Mouse (Mus musculus) granulocyte monocyte progenitor cell, adult 5-6 weeks (primary cell): ENCODE data around the gene Srarp. TPM values are rescaled to one million over a fixed set of nuclear protein-coding genes. Genes with fewer than 3 reads are reported as not detected.

Experiments
- ATAC-seq: replicated peaks from 2 replicates; pipeline ENCODE4 v1.8.0; 2016; ENCODE audit warnings: mild to moderate bottlenecking, moderate TSS enrichment, inconsistent platforms; ENCODE audit not compliant: poor library complexity, severe bottlenecking
- total RNA-seq, 2 experiments: library from RNA; stranded (forward) in 1 of 2; stranded (reverse) in 1 of 2; fragments of 200-712, 200-1000 nt in 1 of 2; fragments of >200 nt in 1 of 2; fragmentation: Nextera tagmentation in 1 of 2; gene quantifications; 2 replicates each; pipeline ENCODE4 v1.2.3; 2014 to 2017

Gene Srarp
- total RNA-seq, 2 experiments from 2014 or later = not detected

DNA sequence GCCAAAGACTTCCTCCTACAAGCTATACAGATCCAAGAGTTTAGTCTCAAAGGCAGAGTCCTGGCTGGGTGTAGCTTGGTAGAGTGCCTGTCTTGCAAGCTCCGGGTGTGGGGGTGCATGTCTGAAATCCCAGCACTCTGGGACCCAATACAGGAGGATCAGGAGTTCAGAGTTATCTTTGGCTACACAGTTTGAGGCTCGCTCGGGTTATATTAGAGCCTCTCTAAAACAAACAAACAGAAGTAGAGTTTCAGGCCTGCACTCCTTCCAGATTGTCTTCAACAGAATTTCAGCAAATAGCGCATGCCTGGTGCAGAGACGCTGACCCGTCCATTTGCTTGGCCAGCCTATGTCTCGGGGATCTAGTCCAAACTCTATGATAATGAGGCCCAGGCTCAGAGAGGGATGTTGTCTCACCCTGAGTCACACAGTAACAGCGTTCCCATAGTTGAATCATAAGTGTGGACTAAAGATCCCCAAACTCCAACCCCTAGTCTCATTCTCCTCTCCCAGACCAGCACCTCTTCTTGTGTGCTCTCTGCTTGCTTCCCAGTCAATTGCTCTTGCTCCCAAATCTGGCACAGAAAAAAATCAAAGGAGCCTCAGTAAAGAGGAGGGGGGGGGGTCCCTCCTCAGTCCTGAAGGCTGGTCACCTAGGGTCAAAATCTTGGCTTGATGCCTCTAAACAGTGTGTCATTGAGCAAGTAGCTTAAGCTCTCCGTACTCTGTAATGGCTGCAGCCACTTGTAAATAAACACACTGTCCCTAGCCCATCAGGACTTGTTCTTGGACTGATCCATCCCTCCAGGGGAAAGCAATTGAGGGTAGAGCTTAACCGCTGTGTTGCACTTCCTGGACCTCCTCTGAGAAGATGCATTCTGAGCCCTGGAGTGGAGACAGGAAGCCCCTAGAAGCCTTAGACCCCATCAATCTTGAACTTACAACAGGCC lies 8.8 kb downstream of the Srarp start:
- no peak for ATAC-seq

DNA sequence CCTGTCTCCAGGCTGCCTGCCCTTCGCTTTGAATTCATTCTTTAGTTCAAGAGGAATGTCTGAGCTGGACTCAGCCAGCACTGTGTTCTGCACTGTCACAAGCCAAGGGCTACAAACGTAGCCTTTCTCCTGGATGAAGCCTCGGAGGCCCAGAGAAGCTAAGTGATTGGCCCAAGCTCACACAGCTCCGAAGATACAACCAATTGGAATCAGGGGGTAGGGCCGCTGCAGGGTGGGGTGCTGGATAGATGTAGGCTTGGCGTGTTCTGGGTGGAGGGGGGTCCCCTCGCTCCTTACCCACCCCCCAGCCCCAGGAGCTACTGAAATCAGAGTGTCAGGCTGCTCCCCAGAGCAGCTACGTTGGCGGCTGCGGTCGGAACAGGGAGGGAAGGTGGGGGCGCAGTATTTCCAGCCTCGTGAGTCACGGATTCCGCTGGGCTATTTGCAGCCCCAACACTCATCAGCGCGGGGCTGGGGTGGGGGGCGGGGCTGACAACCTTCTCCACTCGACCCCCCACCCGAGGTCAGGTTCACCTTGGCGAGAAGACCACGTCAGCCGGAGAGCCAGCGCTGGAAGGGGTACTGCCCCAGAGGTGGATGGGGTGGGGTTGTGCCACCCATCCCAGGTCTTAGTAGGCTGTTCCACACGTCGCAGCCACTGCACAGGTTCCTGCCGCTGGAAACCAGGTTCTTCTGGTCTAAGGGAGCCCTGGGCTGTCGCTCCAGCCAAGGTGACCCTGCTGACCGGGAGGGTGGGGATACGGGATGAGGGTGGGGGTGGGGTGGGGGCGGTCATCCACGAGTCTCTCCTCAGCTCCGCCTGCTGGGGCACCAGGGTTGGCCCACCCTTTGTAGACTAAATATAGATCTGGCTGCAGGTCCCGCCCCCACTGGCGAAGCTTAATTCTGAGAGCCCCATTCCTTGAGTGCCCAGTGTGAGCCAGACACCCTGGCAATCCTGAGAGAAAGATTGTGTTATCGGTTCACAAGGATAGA lies 10.1 kb downstream of the Srarp start:
- ATAC-seq = peak; percentile 69

DNA sequence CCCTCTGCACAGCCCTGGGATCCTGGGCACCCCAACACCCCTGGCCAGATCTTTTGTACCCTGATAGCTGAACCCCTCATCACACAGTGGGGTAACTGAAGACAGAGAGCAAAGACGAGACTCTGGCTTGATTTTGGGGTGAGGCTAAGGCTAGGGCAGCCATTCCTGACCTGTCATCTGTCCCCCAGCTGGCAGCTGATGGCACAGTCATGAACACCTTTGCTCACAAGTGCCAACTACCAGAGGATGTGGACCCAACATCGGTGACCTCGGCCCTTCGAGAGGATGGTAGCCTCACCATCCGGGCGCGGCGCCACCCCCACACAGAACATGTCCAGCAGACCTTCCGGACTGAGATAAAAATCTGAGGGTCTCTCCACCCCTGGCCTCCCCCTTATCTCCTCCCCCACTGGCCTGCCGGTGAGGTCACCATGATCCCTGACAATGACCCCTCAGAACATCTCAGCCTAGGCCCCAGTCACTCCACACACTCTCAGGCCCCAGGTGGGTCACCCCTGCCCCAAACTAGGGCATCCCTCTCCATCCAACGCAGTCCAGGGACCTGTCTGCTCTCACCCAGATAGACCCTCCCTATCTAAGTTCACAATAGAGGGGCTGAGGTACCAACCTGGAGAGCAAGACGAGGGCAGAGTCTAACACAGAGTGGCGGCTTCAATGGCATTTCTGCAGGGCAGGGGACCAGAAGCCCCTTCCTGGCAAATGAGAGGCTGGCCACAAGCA lies 12.0 kb downstream of the Srarp start:
- no peak for ATAC-seq

DNA sequence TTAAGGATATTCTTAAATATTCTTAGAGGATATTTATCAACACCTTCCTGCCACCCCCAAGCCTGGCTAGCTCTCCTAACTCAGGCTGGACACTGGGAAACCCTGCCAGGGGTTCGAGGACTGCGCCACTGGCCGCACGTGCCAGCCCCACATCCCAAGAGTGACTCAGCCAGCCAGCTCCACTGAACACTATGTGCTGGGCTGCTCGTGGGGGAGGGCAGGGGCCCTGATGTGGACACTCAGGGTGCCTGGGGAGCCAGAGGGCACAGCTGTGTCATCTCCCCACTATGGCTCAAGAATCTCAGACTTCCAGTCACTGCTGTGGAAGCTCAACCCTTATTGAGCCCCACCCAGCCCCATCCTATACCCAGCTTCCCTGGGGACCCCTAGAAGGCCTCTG lies 12.6 kb downstream of the Srarp start:
- ATAC-seq = no peak

DNA sequence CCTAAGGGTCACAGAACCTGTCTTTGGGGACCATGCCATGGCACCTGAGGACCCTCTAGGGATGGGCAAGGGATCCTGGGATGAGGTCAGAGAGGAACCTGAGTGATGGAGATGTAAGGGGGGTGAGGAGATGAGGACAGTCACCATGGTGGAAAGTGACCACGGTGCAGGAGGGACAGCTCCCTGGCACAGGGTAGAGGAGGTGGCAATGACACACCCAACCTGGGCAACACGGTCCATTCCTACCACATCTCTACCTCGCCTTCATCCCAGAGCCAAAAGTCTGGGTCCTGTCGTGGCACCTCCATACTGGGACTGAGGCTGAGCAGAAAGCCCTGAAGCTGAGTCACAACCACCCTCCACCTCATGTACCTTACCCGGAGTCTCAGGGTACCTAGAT lies 13.1 kb downstream of the Srarp start:
- no peak for ATAC-seq

DNA sequence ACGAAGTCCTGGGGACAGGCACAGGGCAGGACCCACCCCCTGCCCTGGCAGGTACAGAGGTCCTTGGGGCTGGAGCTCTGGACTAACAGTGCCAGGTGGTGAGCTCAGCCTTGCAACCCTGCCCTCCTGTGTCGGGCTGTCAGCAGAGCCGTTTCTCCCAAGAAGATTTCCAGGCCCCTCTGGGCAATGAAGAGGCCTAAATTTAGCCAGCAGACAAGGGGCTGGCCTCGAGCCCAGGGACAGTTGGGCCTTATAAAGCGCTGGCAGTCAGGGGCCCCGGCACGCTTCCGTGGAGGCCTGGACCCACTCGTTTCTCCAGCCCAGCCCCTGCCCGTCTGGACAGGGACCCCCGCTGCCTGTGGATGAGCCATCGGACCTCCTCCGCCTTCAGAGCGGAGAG lies 14.5 kb downstream of the Srarp start:
- no peak for ATAC-seq

DNA sequence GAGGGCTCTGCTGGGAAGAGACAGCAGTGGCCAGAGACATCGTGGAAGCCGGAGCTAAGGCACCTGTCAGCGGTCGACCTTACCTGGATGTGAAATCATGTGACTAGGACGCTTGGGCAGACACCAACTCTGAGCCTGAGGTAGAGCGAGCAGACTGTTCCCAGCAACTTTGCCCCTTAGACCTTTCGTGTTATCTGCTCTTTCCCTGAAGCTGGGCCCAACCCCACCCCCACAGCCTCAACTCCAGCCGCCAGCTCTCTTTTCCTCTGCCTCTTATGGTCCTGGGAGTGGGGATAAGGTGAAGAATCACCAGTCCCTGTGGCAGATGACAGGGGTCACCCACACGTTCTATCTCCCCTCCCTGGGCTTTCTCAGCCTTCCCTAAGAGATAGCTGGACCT lies 15.0 kb downstream of the Srarp start:
- no peak for ATAC-seq

DNA sequence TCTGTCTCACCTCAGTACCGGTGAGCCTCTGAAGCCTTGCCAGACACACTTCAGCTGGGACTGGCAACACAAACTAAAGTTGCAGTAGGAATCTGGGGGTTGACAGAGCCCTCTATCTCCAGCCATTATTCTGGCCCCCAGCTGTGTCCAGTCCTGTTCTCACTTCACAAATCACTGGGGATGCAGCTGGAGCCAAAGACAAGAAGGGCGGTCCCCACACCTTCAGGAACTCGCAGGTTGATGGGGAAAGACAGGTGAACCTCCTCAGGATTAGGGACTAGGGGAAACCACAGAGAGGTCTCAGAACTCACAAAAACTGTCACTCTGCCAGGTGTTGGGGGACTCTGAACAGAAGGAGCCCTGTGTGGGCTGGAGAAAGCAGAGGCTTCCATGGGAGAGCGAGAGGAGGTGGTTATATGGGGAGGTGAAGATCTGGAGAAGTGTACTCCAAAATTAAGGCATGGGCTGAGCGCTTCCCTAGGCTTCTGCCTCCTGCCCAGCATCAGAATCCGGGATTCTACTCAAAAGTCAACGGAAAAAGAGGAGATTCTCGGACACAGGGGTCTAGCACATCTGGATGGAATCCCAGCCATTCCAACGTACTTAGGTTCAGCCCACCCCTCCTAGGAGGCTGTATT lies 15.6 kb downstream of the Srarp start, which contains the start of gene Hspb7:
Hspb7 (plus strand) TSS at position 588 of the 638 bp plus-strand sequence.
- no peak for ATAC-seq

DNA sequence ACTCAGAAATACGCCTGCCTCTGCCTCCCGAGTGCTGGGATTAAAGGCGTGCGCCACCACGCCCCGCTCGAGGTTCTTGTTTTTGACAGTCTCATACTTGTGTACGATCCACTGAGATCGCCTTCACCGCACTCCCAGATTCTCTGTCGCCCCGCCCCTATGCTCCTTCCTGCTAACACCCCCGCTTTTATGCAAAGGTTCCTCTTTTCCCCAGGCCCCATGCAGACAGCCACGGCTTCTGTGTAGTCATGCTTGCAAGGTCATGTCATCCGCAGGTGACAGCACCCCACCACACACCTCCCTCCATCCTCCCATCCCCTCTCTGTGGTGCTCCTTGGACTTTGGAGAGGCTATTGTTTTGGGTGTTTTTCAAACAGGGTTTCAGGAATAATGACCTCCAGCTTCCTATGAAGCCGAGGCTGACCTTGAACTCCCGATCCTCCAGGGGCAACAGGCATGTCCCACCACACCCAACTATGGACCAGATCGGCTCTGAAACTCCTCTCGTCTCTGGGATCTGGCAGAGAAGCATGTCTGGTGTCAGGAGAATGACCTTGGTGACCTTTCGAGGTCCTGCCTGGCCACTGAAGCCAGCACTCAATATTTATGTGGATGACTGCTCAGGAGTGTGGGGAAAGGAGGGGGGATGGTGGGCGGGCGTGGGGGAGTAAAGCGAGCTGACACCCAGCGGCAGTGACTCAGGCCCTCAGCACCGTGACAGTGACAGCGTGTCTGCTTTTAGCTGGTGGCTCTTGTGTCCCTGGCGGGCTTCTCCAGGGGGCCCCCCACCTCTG lies 16.3 kb downstream of the Srarp start:
- ATAC-seq = peak; percentile 98

DNA sequence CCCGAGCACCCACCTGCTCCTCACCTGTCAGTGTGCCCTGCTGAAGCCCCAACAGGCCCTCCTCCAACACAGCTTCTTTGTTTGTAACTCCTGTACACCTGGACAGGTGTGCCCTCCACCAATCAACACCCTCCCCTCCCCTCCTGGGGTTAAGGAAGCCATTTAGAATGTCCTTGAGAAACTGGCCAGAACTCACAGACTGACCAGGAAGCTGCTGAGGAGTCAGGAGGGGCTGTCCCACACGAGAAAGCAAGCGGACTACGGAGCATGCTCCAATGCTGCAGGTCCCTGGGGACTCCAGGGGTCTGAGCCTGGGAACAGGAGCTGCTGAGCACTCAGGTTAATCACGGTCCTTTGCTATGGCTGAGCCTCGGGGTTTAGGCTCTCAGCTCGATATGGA lies 20.0 kb downstream of the Srarp start, which contains the start of gene Clcnkb:
Clcnkb (minus strand) TSS at position 91 of the 400 bp plus-strand sequence.
- ATAC-seq = no peak

DNA sequence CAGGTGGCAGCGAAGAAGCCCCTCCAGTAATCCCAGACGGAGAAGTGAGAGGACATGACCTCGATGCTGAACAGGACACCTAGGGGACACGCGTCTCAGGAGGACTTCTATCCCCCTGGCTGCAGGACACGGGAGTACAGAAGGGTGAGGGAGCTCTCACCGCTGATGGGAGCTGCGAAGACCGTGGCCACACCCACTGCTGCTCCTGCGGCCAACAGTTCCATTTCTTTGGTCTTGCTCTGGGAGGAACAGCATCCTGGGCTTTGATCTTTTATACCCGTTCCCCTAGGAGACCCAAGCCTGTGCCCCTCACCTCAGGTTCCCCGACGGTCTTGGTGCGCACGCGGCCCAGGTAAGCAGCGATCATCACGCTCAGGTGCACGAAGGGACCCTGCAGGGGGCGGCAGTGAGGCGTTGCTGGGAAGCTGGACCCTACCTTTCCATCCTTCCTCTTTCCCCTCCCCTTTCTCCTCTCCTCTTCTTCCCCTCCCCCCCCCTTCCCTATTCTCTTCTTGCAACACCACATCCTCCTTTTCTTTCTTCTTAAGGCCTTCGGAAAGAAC lies 24.4 kb downstream of the Srarp start:
- peak; percentile 45 for ATAC-seq

DNA sequence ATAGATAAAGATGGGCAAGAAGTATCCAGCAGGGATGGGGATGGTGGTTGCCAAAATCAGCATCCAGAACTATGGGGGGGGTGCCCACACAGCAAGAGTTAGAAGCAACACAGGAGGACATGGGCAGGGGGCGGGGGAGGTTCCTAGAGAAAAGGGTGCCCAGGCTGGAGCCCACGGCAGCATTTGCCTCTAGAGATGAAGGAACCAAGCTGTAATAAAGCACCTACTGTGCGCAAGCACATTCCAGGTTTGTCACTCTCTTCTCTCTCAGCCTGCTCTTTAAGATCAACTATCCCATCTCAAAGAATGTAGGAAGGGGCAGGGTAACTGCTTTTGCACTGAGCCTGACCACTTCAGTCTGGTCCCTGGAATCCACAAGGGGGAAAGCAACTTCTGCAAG lies 27.3 kb downstream of the Srarp start:
- ATAC-seq = no peak

DNA sequence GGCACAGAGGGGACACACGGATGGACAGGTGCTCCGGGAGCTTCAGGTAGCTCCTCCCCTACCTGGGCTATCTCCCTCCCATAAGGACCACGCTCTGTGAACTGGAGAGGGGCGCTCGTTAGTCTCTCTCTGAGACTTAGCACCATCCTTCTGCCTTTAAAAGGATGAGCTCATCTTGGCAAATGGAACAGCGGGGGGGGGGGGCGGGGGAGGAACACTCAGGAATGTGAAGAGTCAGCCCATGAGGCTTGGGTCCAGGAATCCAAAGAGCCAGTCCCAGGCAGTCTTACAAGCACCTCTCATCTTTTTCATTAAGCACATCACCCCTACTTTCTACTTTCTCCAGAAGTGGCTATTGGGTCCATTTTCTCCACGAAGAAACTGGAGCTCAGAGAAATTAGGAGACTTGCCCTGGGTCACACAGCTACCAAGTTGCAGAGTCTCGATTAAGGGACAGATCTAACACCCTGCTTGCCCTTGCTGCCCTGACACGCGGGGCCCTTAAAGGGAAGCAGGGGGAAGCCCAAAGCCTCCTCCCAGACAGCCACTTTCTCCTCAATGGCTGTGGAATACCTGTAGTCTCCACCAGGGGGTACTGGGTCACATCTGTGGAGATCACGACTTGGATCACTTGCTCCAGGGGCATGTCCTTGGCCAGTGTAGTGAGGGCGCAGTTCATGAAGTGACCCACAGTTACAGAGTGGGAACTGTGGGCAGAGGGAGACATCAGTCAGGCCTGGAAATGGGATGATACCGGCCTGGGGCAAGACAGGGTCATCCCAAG lies 29.2 kb downstream of the Srarp start:
- peak; percentile 71 for ATAC-seq

DNA sequence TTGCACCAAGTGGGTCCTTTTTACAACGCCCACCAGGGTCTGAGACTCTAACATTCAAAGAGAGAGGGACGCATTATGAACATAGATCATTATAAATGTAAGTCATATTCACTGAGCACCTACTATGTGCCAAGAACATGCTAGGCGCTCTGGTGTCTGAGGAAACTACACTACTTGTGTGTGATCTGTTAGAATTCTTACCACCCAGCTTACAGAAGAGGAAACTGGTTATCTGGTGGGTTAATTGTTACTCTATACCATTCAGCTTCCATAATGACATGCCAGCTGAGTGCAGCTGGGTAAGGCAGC lies 30.6 kb downstream of the Srarp start:
- ATAC-seq = no peak

DNA sequence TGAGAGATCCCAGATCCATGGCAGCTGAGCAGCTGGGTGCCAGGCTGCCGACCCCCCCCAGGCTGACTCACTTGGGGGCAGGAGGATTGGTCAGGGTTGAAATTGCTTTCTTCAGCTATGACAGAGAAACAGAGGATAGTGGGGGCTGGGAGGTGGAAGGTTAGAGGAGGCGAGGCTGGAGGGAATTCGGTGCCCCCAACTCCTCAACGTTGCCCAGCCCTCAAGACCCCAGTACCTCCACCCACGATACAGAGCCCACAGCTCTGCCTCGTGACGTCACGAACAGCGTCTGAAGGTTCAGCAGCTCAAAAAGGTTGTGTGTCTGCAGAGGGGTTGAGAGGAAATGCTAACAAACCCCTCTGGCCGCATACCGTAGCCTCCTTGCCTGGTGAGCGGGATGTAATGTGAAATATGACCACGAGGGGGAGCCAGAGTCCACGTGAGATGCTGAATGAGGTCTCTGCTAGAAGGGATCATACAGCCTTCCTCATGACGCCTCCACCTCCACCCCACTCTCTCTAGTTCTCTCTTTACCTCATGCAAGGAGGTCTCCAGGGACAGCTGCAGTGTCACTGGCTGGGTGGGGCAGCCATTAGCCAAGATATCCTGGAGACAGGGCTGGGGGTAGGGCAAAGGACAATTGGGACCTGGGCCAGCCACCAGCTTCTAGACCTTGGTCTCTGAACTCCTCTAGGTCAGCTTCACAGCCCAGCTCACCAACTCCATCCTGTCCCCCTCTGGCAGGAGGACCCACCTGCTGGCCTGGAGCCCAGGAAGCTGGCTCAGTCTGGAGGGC lies 31.2 kb downstream of the Srarp start:
- peak; percentile 86 for ATAC-seq

DNA sequence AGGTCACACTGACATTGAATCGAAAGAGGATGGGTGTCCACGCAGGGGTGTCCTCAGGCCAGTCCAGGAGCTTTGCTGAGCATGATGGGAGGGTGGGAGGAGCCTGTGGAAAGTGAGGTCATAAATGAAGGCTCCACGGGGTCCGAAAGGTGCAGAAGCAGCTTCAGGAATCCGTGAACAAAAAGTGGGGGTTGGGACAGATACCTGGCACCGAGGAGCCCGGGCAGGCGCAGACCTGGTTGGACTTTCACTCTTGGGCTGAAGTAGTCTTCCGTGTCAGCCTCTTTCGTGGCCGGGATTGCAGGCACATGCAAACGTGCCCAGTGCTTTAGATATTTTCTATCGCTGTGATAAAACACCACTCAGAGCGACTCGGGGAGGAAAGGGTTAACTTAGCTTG lies 35.7 kb downstream of the Srarp start:
- no peak for ATAC-seq

DNA sequence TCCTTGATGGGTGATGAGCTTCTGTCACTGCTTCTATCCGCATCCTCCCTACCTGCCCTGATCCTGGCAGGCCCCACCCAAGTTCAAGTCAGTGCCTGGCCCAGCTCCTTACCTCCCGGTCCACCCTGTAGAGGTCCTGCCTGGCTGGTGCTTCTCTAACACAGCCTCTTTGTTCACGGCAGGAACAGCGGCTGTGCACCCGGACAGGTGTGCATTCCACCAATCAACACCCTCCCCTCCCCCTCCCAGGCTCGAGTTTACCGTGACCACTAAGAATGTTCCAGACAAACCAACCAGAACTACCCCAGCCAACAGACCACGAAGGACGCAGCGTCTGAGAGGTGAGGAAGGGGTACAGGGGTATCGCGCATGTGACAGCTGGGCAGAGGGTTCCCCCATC lies 37.4 kb downstream of the Srarp start, which contains the start of gene Clcnka:
Clcnka (minus strand) TSS at position 180 of the 400 bp plus-strand sequence.
- no peak for ATAC-seq
